Mouse (Mus musculus) lung, postnatal 36 days (tissue): ENCODE measurements around the gene D830030K20Rik.
"Not testable (repeated sequence)": the region's sequence is repeated elsewhere in the genome, so short reads cannot be mapped to it uniquely, and the experiment has no call there.

Source experiments
- DNase-seq: peaks from one replicate; pipeline ENCODE4 v3.0.0; 2022; ENCODE audit warnings: mixed read lengths

Gene D830030K20Rik

GRCm38 (mm10) chr14:3208272-3209152 is at the start of gene D830030K20Rik:
Gene D830030K20Rik (plus strand): TSS chr14:3208488.
- DNase-seq = not testable (repeated sequence)

- DNase-seq = not testable (repeated sequence)
These were observed 20.3 kb upstream of the D830030K20Rik start, which contains the start of gene Gm5795 for GRCm38 (mm10) chr14:3187955-3188354. Gene Gm5795 (plus strand): TSS chr14:3188255.

DNA sequence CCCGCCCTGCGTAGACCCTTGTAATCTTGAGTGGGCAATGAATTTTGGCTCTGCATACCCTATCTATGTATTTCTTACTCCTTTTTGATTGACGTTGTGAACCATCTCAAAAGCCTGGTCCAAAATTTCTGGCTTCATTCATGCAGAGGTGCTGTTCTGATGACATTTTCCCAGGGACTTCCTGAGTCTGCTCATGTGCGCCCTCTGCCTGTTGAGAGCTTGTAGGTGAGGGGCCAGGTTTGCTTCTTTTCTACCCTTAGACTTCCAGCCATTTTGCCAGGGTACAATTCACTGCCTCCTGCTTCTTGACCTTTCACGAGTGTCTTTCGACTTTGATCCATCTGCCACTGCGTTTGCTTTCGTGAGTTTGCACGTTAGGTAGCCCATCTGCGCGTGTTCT is 1.1 kb downstream of the D830030K20Rik start:
- DNase-seq = peak; percentile 0

DNA sequence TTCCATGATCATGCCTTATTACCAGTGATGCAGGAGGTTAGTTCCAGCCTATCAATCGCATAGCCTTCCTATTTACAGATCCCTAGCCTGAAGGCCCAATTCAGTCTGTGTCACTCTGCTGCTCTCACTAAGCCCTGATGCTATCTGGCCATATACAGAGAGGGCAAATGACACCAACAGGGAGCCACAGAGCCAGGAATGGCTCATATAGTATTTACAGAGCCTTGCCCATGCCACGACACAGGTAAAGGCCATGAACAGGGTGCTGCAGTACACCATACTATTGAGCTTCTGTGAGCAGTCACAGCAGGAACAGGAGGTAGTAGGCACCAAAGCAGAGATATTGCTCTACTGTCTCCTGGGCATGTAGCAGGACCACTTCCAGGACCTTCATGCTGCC is 54.2 kb downstream of the D830030K20Rik start:
- DNase-seq = not testable (repeated sequence)
